ENCODE assay signal across 10 mouse cellular contexts in genomic region chr2:152939846-152940245, GRCm38 (mm10). TPM values are rescaled to one million over a fixed set of nuclear protein-coding genes. Genes with fewer than 3 reads are reported as not detected.
DNase-seq lines count a peak whose midpoint lies in the region; ATAC-seq and TF ChIP-seq lines count a peak whose summit lies in the region.
"Had no signal": no experiment of that assay in that cellular context is flagged by ENCODE, and none has a peak within 500 bp of the region (broad histone marks: within the 10 kb centered on the region; RNA-seq: fewer than 3 reads in every experiment).

No protein-coding gene starts in this region.

- no peaks in the 10 kb centered on the region for H3K27me3 ChIP-seq in cerebellum, adult 2 months (ENCODE audit: control insufficient read depth, insufficient read depth, low read length)
- peaks cover 37% of the 10 kb centered on the region for H3K27me3 ChIP-seq in embryonic facial prominence, embryonic 11.5 days (ENCODE audit: control insufficient read depth, insufficient read depth, low read length)

- peak; percentile 81 for TF ChIP-seq CTCF in cerebellum, adult 2 months (IDR thresholded peaks at IDR 0.05; ENCODE audit: borderline replicate concordance, insufficient read depth, low read depth, low read length)

- no peak for ATAC-seq in embryonic facial prominence, embryonic 11.5 days (replicated peaks; ENCODE audit: insufficient number of reproducible peaks, low FRiP score, low TSS enrichment, low read depth)
- peak; percentile 69 for ATAC-seq in megakaryocyte-erythroid progenitor cell, adult 5-6 weeks (replicated peaks; ENCODE audit: low FRiP score, low TSS enrichment, poor library complexity, severe bottlenecking)

- no peak for TF ChIP-seq POLR2A in cerebellum, adult 2 months (IDR thresholded peaks at IDR 0.05; ENCODE audit: borderline replicate concordance, insufficient read depth, low read length)

- WGBS in cerebellum, adult 2 months, result 15% methylated on average over 4 of the region's 4 CpGs
- 15% methylated on average over 4 of the region's 4 CpGs for WGBS in embryonic facial prominence, embryonic 11.5 days

- H3K4me3 ChIP-seq in cerebellum, adult 2 months (replicated peaks; ENCODE audit: insufficient read depth, low read depth, low read length), result no peak overlapping the region
- H3K4me3 ChIP-seq in embryonic facial prominence, embryonic 11.5 days (ENCODE audit: low read depth, low read length), result no peak overlapping the region
- H3K4me3 ChIP-seq: heart, embryonic 15.5 days; midbrain, embryonic 12.5 days had no signal

- DNase-seq in cerebellum, adult 2 months, result peak; percentile 40 to 63
- DNase-seq in cerebellum, adult 11-12 months, result no peak
- peak; percentile 61 for DNase-seq in left cerebral cortex, postnatal 4 days
- DNase-seq in left cerebral cortex, postnatal 36 days (ENCODE audit: low spot score in 2 of 2), result no peak
- peak; percentile 67 for DNase-seq in NIH3T3 (ENCODE audit: low read depth)
- peak; percentile 49 for DNase-seq in embryonic facial prominence, embryonic 11.5 days (ENCODE audit: low spot score)
- DNase-seq in urinary bladder, postnatal 36 days (ENCODE audit: low spot score in 2 of 2), result no peak

- intact Hi-C loops in left cerebral cortex, postnatal 4 days (cut with DNase I), result no loop called here
- intact Hi-C loops in left cerebral cortex, postnatal 36 days (cut with DNase I), result no loop called here

- peaks cover 5% of the 10 kb centered on the region for H3K4me1 ChIP-seq in cerebellum, adult 2 months (ENCODE audit: control insufficient read depth, insufficient read depth, low read length)
- no peaks in the 10 kb centered on the region; the same call in 1 of the 2 replicates for H3K4me1 ChIP-seq in embryonic facial prominence, embryonic 11.5 days (ENCODE audit: control insufficient read depth, insufficient read depth, low read length)

- no peak overlapping the region for H3K27ac ChIP-seq in cerebellum, adult 2 months (ENCODE audit: insufficient read depth, low read length)
- H3K27ac ChIP-seq in embryonic facial prominence, embryonic 11.5 days (replicated peaks; ENCODE audit: low read depth, low read length), result no peak overlapping the region
- H3K27ac ChIP-seq: heart, embryonic 15.5 days; midbrain, embryonic 12.5 days had no signal

- H3K36me3 ChIP-seq in embryonic facial prominence, embryonic 11.5 days (replicated peaks; ENCODE audit: control insufficient read depth, insufficient read depth, low read depth, low read length), result no peaks in the 10 kb centered on the region
- H3K36me3 ChIP-seq: heart, embryonic 15.5 days; midbrain, embryonic 12.5 days had no signal

- no peak overlapping the region for H3K9ac ChIP-seq in embryonic facial prominence, embryonic 11.5 days (replicated peaks; ENCODE audit: low read length)
- H3K9ac ChIP-seq: heart, embryonic 15.5 days; midbrain, embryonic 12.5 days had no signal

- no peaks in the 10 kb centered on the region for H3K9me3 ChIP-seq in embryonic facial prominence, embryonic 11.5 days (replicated peaks; ENCODE audit: control insufficient read depth, low read length)
- H3K9me3 ChIP-seq: heart, embryonic 15.5 days; midbrain, embryonic 12.5 days had no signal

- no peak overlapping the region for H3K4me2 ChIP-seq in embryonic facial prominence, embryonic 11.5 days (ENCODE audit: low read depth, low read length)
- H3K4me2 ChIP-seq: heart, embryonic 15.5 days; midbrain, embryonic 12.5 days had no signal

RNA-seq across cellular contexts. Expression of gene Foxs1, which starts 6.8 kb away (rescaled TPM):
- 1.2 and 1.9 TPM in 2 replicates for polyA plus RNA-seq in cerebellum, adult 2 months (2012; rRNA removed)
- 1 to 10 TPM; 1.6 TPM for total RNA-seq in left cerebral cortex, postnatal 4 days (2021)
- total RNA-seq in left cerebral cortex, postnatal 36 days (2021), result under 1 TPM; 0.49 to 0.50 TPM
- polyA plus RNA-seq in embryonic facial prominence, embryonic 11.5 days (2014; fragmentation: Nextera tagmentation; extraction: Ambion mirVana), result 0.74 and 0.79 TPM in 2 replicates
- total RNA-seq in megakaryocyte-erythroid progenitor cell, adult 5-6 weeks (2014; fragmentation: Nextera tagmentation), result not detected in 2 replicates
- total RNA-seq in megakaryocyte-erythroid progenitor cell, adult 5-6 weeks (2017), result not detected in 2 replicates

RNA-seq across cellular contexts. Expression of gene Dusp15, which starts 11.7 kb away (rescaled TPM):
- 73.1 and 73.6 TPM in 2 replicates for polyA plus RNA-seq in cerebellum, adult 2 months (2012; rRNA removed)
- total RNA-seq in left cerebral cortex, postnatal 4 days (2021), result 10 to 100 TPM; 18.3 to 22.2 TPM
- total RNA-seq in left cerebral cortex, postnatal 36 days (2021), result 10 to 100 TPM; 14.7 to 23.6 TPM
- 0.45 and 1.00 TPM in 2 replicates for polyA plus RNA-seq in embryonic facial prominence, embryonic 11.5 days (2014; fragmentation: Nextera tagmentation; extraction: Ambion mirVana)
- total RNA-seq in megakaryocyte-erythroid progenitor cell, adult 5-6 weeks (2014; fragmentation: Nextera tagmentation), result not detected in 2 replicates
- not detected in 2 replicates for total RNA-seq in megakaryocyte-erythroid progenitor cell, adult 5-6 weeks (2017)

RNA-seq across cellular contexts. Expression of gene Ttll9, which starts 22.4 kb away (rescaled TPM):
- 4.6 and 4.8 TPM in 2 replicates for polyA plus RNA-seq in cerebellum, adult 2 months (2012; rRNA removed)
- total RNA-seq in left cerebral cortex, postnatal 4 days (2021), result 1 to 10 TPM; 3.3 to 5.2 TPM
- 1 to 10 TPM; 1.3 to 3.6 TPM for total RNA-seq in left cerebral cortex, postnatal 36 days (2021)
- polyA plus RNA-seq in embryonic facial prominence, embryonic 11.5 days (2014; fragmentation: Nextera tagmentation; extraction: Ambion mirVana), result 0.89 and 1.6 TPM in 2 replicates
- total RNA-seq in megakaryocyte-erythroid progenitor cell, adult 5-6 weeks (2014; fragmentation: Nextera tagmentation), result not detected in 2 replicates
- total RNA-seq in megakaryocyte-erythroid progenitor cell, adult 5-6 weeks (2017), result not detected in 2 replicates

RNA-seq across cellular contexts. Expression of gene Mylk2, which starts 28.7 kb away (rescaled TPM):
- not detected in 2 replicates for polyA plus RNA-seq in cerebellum, adult 2 months (2012; rRNA removed)
- not detected for total RNA-seq in left cerebral cortex, postnatal 4 days (2021)
- total RNA-seq in left cerebral cortex, postnatal 36 days (2021), result not detected
- 0.08 TPM in 1 of 2 replicates, not detected in the other for polyA plus RNA-seq in embryonic facial prominence, embryonic 11.5 days (2014; fragmentation: Nextera tagmentation; extraction: Ambion mirVana)
- not detected in 2 replicates for total RNA-seq in megakaryocyte-erythroid progenitor cell, adult 5-6 weeks (2014; fragmentation: Nextera tagmentation)
- not detected in 2 replicates for total RNA-seq in megakaryocyte-erythroid progenitor cell, adult 5-6 weeks (2017)
- polyA plus RNA-seq: midbrain, embryonic 12.5 days had no signal

Comparison
In these comparisons a context has a peak if more than half of its experiments do, and no peak if none do; other contexts are left out.
1. DNase-seq: peak in cerebellum, adult 2 months (2 of 2), left cerebral cortex, postnatal 4 days (single experiment), NIH3T3 (single experiment) and embryonic facial prominence, embryonic 11.5 days (single experiment); none in cerebellum, adult 11-12 months (single experiment), left cerebral cortex, postnatal 36 days (0 of 2) and urinary bladder, postnatal 36 days (0 of 2).
2. RNA of gene Dusp15, which starts 11.7 kb away (total RNA-seq): 14.7 to 23.6 TPM in left cerebral cortex, postnatal 36 days and 18.3 to 22.2 TPM in left cerebral cortex, postnatal 4 days; not detected in megakaryocyte-erythroid progenitor cell, adult 5-6 weeks; every median in the first group is over 10 times any median in the second.